In genomic region chr4:129556532-129557223, GRCm38 (mm10) we compare ENCODE assay signal across 8 mouse cellular contexts. TPM values are rescaled to one million over a fixed set of nuclear protein-coding genes. Genes with fewer than 3 reads are reported as not detected.
A peak's percentile ranks its signal among the peaks of the same experiment; 100 is the strongest.
DNase-seq lines count a peak whose midpoint lies in the region; ATAC-seq lines count a peak whose summit lies in the region.

No protein-coding gene starts in this region.

- H3K9me3 ChIP-seq in heart, embryonic 14.5 days (ENCODE audit: control insufficient read depth, low read length): no peaks in the 10 kb centered on the region
- no peaks in the 10 kb centered on the region for H3K9me3 ChIP-seq in liver, embryonic 12.5 days (replicated peaks)

- peak overlapping the region; percentile 67 for H3K9ac ChIP-seq in heart, embryonic 14.5 days (ENCODE audit: low read length)
- peak overlapping the region; percentile 73 for H3K9ac ChIP-seq in liver, embryonic 12.5 days

- peak; percentile 89 for DNase-seq in CD4-positive, CD25-positive, alpha-beta regulatory T cell, adult 2 months (ENCODE audit: low read depth, low spot score)
- peak; percentile 83 for DNase-seq in c-Kit-positive CD71-negative TER-119-negative erythroid progenitor cells, embryonic 14.5 days (ENCODE audit: low read depth)
- DNase-seq in fibroblast of lung, adult 2 months (ENCODE audit: low read depth): peak; percentile 35
- DNase-seq in kidney, postnatal 14 days: peak; percentile 95
- DNase-seq in naive thymus-derived CD4-positive, alpha-beta T cell, adult 2 months (ENCODE audit: low read depth): peak; percentile 85
- DNase-seq in splenic B cell, adult 2 months (ENCODE audit: low read depth, low spot score): peak; percentile 88

- H3K4me1 ChIP-seq in heart, embryonic 14.5 days (ENCODE audit: control insufficient read depth in 2 of 2, insufficient read depth in 2 of 2, low read length in 2 of 2): peaks cover 14 to 17% of the 10 kb centered on the region in 2 experiments
- peaks cover 40% of the 10 kb centered on the region for H3K4me1 ChIP-seq in liver, embryonic 12.5 days

- ATAC-seq in heart, embryonic 14.5 days (ENCODE audit: insufficient number of reproducible peaks, insufficient read depth, low FRiP score, low read depth): peak; percentile 72; the same call in 1 of the 2 replicates
- peak; percentile 77 for ATAC-seq in liver, embryonic 12.5 days

- H3K4me3 ChIP-seq in heart, embryonic 14.5 days (ENCODE audit: control insufficient read depth in 1 of 2, insufficient read depth in 1 of 2, low read depth in 1 of 2, low read length in 2 of 2): peak overlapping the region; percentile 47 to 55
- H3K4me3 ChIP-seq in liver, embryonic 12.5 days: peak overlapping the region; percentile 64

- H3K4me2 ChIP-seq in heart, embryonic 14.5 days (ENCODE audit: low read length): peak overlapping the region; percentile 98
- peak overlapping the region; percentile 88 for H3K4me2 ChIP-seq in liver, embryonic 12.5 days

- WGBS in heart, embryonic 14.5 days: 8% methylated on average over 32 of the region's 33 CpGs
- WGBS in liver, embryonic 12.5 days (ENCODE audit: insufficient replicate concordance): 7% methylated on average over 32 of the region's 33 CpGs

- peak overlapping the region; percentile 36 to 70 for H3K27ac ChIP-seq in heart, embryonic 14.5 days (replicated peaks in 1 of 2; ENCODE audit: control insufficient read depth in 1 of 2, insufficient read depth in 1 of 2, low read depth in 2 of 2, low read length in 2 of 2)
- H3K27ac ChIP-seq in liver, embryonic 12.5 days: peak overlapping the region; percentile 87

- H3K27me3 ChIP-seq in heart, embryonic 14.5 days (ENCODE audit: control insufficient read depth, insufficient read depth, low read length): no peaks in the 10 kb centered on the region; the same call in 1 of the 2 replicates
- H3K27me3 ChIP-seq in liver, embryonic 12.5 days (replicated peaks): peaks cover 40% of the 10 kb centered on the region
- no peaks in the 10 kb centered on the region for H3K27me3 ChIP-seq in splenic B cell, adult 2 months (ENCODE audit: control insufficient read depth, insufficient read depth, low read length, poor library complexity, severe bottlenecking)

- no peaks in the 10 kb centered on the region for H3K36me3 ChIP-seq in heart, embryonic 14.5 days (ENCODE audit: control insufficient read depth, insufficient read depth, low read length)
- H3K36me3 ChIP-seq in liver, embryonic 12.5 days: no peaks in the 10 kb centered on the region
- H3K36me3 ChIP-seq in splenic B cell, adult 2 months (ENCODE audit: control insufficient read depth, insufficient read depth, low read length, poor library complexity, severe bottlenecking): no peaks in the 10 kb centered on the region

RNA-seq across cellular contexts. Expression of gene Hdac1, which starts 14.2 kb away (rescaled TPM):
- polyA plus RNA-seq in heart, embryonic 14.5 days (2014; fragmentation: Nextera tagmentation; extraction: Ambion mirVana): 123 and 124 TPM in 2 replicates
- polyA plus RNA-seq in liver, embryonic 12.5 days (2016; fragmentation: Nextera tagmentation; extraction: Ambion mirVana): 140 and 145 TPM in 2 replicates

RNA-seq across cellular contexts. Expression of gene Lck, which starts 16.8 kb away (rescaled TPM):
- 2.6 and 3.2 TPM in 2 replicates for polyA plus RNA-seq in heart, embryonic 14.5 days (2014; fragmentation: Nextera tagmentation; extraction: Ambion mirVana)
- 4.1 and 5.1 TPM in 2 replicates for polyA plus RNA-seq in liver, embryonic 12.5 days (2016; fragmentation: Nextera tagmentation; extraction: Ambion mirVana)

RNA-seq across cellular contexts. Expression of gene Fam167b, which starts 21.7 kb away (rescaled TPM):
- polyA plus RNA-seq in heart, embryonic 14.5 days (2014; fragmentation: Nextera tagmentation; extraction: Ambion mirVana): 5.3 and 5.6 TPM in 2 replicates
- polyA plus RNA-seq in liver, embryonic 12.5 days (2016; fragmentation: Nextera tagmentation; extraction: Ambion mirVana): 6.3 and 7.9 TPM in 2 replicates

RNA-seq across cellular contexts. Expression of gene Marcksl1, which starts 43.3 kb away (rescaled TPM):
- polyA plus RNA-seq in heart, embryonic 14.5 days (2014; fragmentation: Nextera tagmentation; extraction: Ambion mirVana): 301 and 313 TPM in 2 replicates
- 192 and 195 TPM in 2 replicates for polyA plus RNA-seq in liver, embryonic 12.5 days (2016; fragmentation: Nextera tagmentation; extraction: Ambion mirVana)

RNA-seq across cellular contexts. Expression of gene Eif3i, which starts 43.8 kb away (rescaled TPM):
- 192 and 207 TPM in 2 replicates for polyA plus RNA-seq in heart, embryonic 14.5 days (2014; fragmentation: Nextera tagmentation; extraction: Ambion mirVana)
- polyA plus RNA-seq in liver, embryonic 12.5 days (2016; fragmentation: Nextera tagmentation; extraction: Ambion mirVana): 219 and 226 TPM in 2 replicates

Comparison
In these comparisons a context has a peak if more than half of its experiments do, and no peak if none do; other contexts are left out.
1. Peak in every context shown above with its lines: DNase-seq, ATAC-seq, H3K4me3 ChIP-seq and H3K27ac ChIP-seq.
2. DNase-seq: peak in every context shown above with its lines; median percentile 95 in kidney, postnatal 14 days; 89 in CD4-positive, CD25-positive, alpha-beta regulatory T cell, adult 2 months; 88 in splenic B cell, adult 2 months; 85 in naive thymus-derived CD4-positive, alpha-beta T cell, adult 2 months; 83 in c-Kit-positive CD71-negative TER-119-negative erythroid progenitor cells, embryonic 14.5 days; 35 in fibroblast of lung, adult 2 months.